Comparison of ENCODE assay signal across 10 mouse cellular contexts in genomic region chr6:36777039-36777438, GRCm38 (mm10). TPM values are rescaled to one million over a fixed set of nuclear protein-coding genes. Genes with fewer than 3 reads are reported as not detected.
DNase-seq lines count a peak whose midpoint lies in the region; ATAC-seq lines count a peak whose summit lies in the region.
"Had no signal": no experiment of that assay in that cellular context is flagged by ENCODE, and none has a peak within 500 bp of the region (broad histone marks: within the 10 kb centered on the region; RNA-seq: fewer than 3 reads in every experiment).

No protein-coding gene starts in this region.

- peaks cover 18% of the 10 kb centered on the region; the same call in 1 of the 2 replicates for H3K27me3 ChIP-seq in forebrain, embryonic 10.5 days (ENCODE audit: poor library complexity, severe bottlenecking)
- H3K27me3 ChIP-seq in forebrain, embryonic 11.5 days (ENCODE audit: control insufficient read depth, insufficient read depth, low read length) = no peaks in the 10 kb centered on the region
- peaks cover 57% of the 10 kb centered on the region for H3K27me3 ChIP-seq in midbrain, embryonic 12.5 days
- peaks cover 63% of the 10 kb centered on the region for H3K27me3 ChIP-seq in midbrain, embryonic 11.5 days (ENCODE audit: control insufficient read depth, insufficient read depth, low read length)
- peaks cover 24% of the 10 kb centered on the region for H3K27me3 ChIP-seq in hindbrain, embryonic 13.5 days
- H3K27me3 ChIP-seq in heart, embryonic 11.5 days (ENCODE audit: control insufficient read depth, insufficient read depth, low read length) = no peaks in the 10 kb centered on the region

- peaks cover 15% of the 10 kb centered on the region for H3K36me3 ChIP-seq in forebrain, embryonic 10.5 days (replicated peaks)
- H3K36me3 ChIP-seq in forebrain, embryonic 11.5 days (ENCODE audit: control insufficient read depth, insufficient read depth, low read length) = no peaks in the 10 kb centered on the region
- 0 out of 2 replicates have a peak, but pooled peaks cover 3% of the 10 kb centered on the region for H3K36me3 ChIP-seq in midbrain, embryonic 12.5 days
- H3K36me3 ChIP-seq in midbrain, embryonic 11.5 days (ENCODE audit: control insufficient read depth, insufficient read depth, low read length) = no peaks in the 10 kb centered on the region; the same call in 1 of the 2 replicates
- peaks cover 7% of the 10 kb centered on the region; the same call in 1 of the 2 replicates for H3K36me3 ChIP-seq in hindbrain, embryonic 13.5 days
- no peaks in the 10 kb centered on the region for H3K36me3 ChIP-seq in heart, embryonic 11.5 days (ENCODE audit: control insufficient read depth, insufficient read depth, low read length)

- no peak for DNase-seq in forebrain, embryonic 10.5 days (ENCODE audit: extremely low spot score, low spot score)
- no peak for DNase-seq in forebrain, embryonic 11.5 days (ENCODE audit: low spot score)
- DNase-seq in midbrain, embryonic 11.5 days (ENCODE audit: low spot score, missing footprints) = no peak
- peak; percentile 84 for DNase-seq in telencephalon, adult 2 months (ENCODE audit: low read depth, low spot score)
- no peak for DNase-seq in cerebellum, postnatal 36 days
- DNase-seq: adrenal gland, postnatal 25 days had no signal

- H3K9me3 ChIP-seq in forebrain, embryonic 10.5 days = no peaks in the 10 kb centered on the region
- no peaks in the 10 kb centered on the region for H3K9me3 ChIP-seq in forebrain, embryonic 11.5 days (ENCODE audit: control insufficient read depth, low read length)
- H3K9me3 ChIP-seq in midbrain, embryonic 12.5 days = no peaks in the 10 kb centered on the region
- no peaks in the 10 kb centered on the region for H3K9me3 ChIP-seq in midbrain, embryonic 11.5 days (ENCODE audit: control insufficient read depth, low read length)
- no peaks in the 10 kb centered on the region for H3K9me3 ChIP-seq in hindbrain, embryonic 13.5 days
- H3K9me3 ChIP-seq in heart, embryonic 11.5 days (replicated peaks; ENCODE audit: control insufficient read depth, low read length) = no peaks in the 10 kb centered on the region

- no peak overlapping the region for H3K9ac ChIP-seq in forebrain, embryonic 11.5 days (ENCODE audit: low read length)
- H3K9ac ChIP-seq in midbrain, embryonic 12.5 days (replicated peaks) = no peak overlapping the region
- no peak overlapping the region for H3K9ac ChIP-seq in midbrain, embryonic 11.5 days (ENCODE audit: low read length)
- no peak overlapping the region for H3K9ac ChIP-seq in hindbrain, embryonic 13.5 days
- H3K9ac ChIP-seq in heart, embryonic 11.5 days (ENCODE audit: low read depth, low read length) = no peak overlapping the region
- H3K9ac ChIP-seq: liver, embryonic 14.5 days had no signal

- H3K4me1 ChIP-seq in forebrain, embryonic 10.5 days = peaks cover 72% of the 10 kb centered on the region
- peaks cover 17% of the 10 kb centered on the region; the same call in 1 of the 2 replicates for H3K4me1 ChIP-seq in forebrain, embryonic 11.5 days (replicated peaks; ENCODE audit: control insufficient read depth, insufficient read depth, low read length)
- peaks cover 49% of the 10 kb centered on the region for H3K4me1 ChIP-seq in midbrain, embryonic 12.5 days
- H3K4me1 ChIP-seq in midbrain, embryonic 11.5 days (ENCODE audit: control insufficient read depth, insufficient read depth, low read length) = peaks cover 30% of the 10 kb centered on the region
- peaks cover 63% of the 10 kb centered on the region for H3K4me1 ChIP-seq in hindbrain, embryonic 13.5 days (replicated peaks)
- H3K4me1 ChIP-seq in heart, embryonic 11.5 days (ENCODE audit: control insufficient read depth, insufficient read depth, low read length) = peaks cover 2% of the 10 kb centered on the region; the same call in 1 of the 2 replicates

- no peak for ATAC-seq in forebrain, embryonic 11.5 days (replicated peaks; ENCODE audit: low FRiP score)
- ATAC-seq in midbrain, embryonic 12.5 days (ENCODE audit: low FRiP score, low read depth) = no peak
- ATAC-seq in midbrain, embryonic 11.5 days (ENCODE audit: low FRiP score) = no peak
- no peak for ATAC-seq in hindbrain, embryonic 13.5 days (ENCODE audit: low FRiP score)
- no peak for ATAC-seq in heart, embryonic 11.5 days (replicated peaks; ENCODE audit: insufficient number of reproducible peaks, low FRiP score, low TSS enrichment)

- no peak overlapping the region for H3K4me3 ChIP-seq in forebrain, embryonic 10.5 days
- H3K4me3 ChIP-seq in forebrain, embryonic 11.5 days (ENCODE audit: low read depth, low read length) = no peak overlapping the region
- H3K4me3 ChIP-seq in midbrain, embryonic 12.5 days = no peak overlapping the region
- no peak overlapping the region for H3K4me3 ChIP-seq in midbrain, embryonic 11.5 days (ENCODE audit: low read depth, low read length)
- H3K4me3 ChIP-seq in hindbrain, embryonic 13.5 days = no peak overlapping the region
- no peak overlapping the region for H3K4me3 ChIP-seq in heart, embryonic 11.5 days (ENCODE audit: low read depth, low read length)

- 66% methylated on average over 2 of the region's 2 CpGs for WGBS in forebrain, embryonic 10.5 days
- 63% methylated on average over 2 of the region's 2 CpGs for WGBS in forebrain, embryonic 11.5 days
- 43% methylated on average over 2 of the region's 2 CpGs for WGBS in midbrain, embryonic 12.5 days
- WGBS in midbrain, embryonic 11.5 days = 45% methylated on average over 2 of the region's 2 CpGs
- WGBS in hindbrain, embryonic 13.5 days = 22% methylated on average over 2 of the region's 2 CpGs
- 43% methylated on average over 2 of the region's 2 CpGs for WGBS in heart, embryonic 11.5 days (ENCODE audit: insufficient replicate concordance)

- no peak overlapping the region for H3K4me2 ChIP-seq in forebrain, embryonic 11.5 days (ENCODE audit: low read depth, low read length, severe bottlenecking)
- H3K4me2 ChIP-seq in midbrain, embryonic 12.5 days (replicated peaks) = no peak overlapping the region
- no peak overlapping the region for H3K4me2 ChIP-seq in midbrain, embryonic 11.5 days
- no peak overlapping the region for H3K4me2 ChIP-seq in hindbrain, embryonic 13.5 days
- no peak overlapping the region for H3K4me2 ChIP-seq in heart, embryonic 11.5 days

- peak overlapping the region; percentile 76; the same call in 1 of the 2 replicates for H3K27ac ChIP-seq in forebrain, embryonic 10.5 days
- H3K27ac ChIP-seq in forebrain, embryonic 11.5 days (ENCODE audit: low read depth, low read length) = no peak overlapping the region; the same call in 1 of the 2 replicates
- 0 out of 2 replicates have a peak overlapping the region, but pooled peaks have one; percentile 17 for H3K27ac ChIP-seq in midbrain, embryonic 12.5 days (replicated peaks)
- no peak overlapping the region for H3K27ac ChIP-seq in midbrain, embryonic 11.5 days (ENCODE audit: low read depth, low read length)
- H3K27ac ChIP-seq in hindbrain, embryonic 13.5 days = peak overlapping the region; percentile 70
- no peak overlapping the region for H3K27ac ChIP-seq in heart, embryonic 11.5 days (ENCODE audit: low read depth, low read length)
- H3K27ac ChIP-seq: liver, embryonic 14.5 days had no signal

RNA-seq across cellular contexts. Expression of gene Ptn, which starts 33.0 kb away (rescaled TPM):
- polyA plus RNA-seq in forebrain, embryonic 10.5 days (2016; fragmentation: Nextera tagmentation; extraction: Ambion mirVana) = 142 and 150 TPM in 2 replicates
- polyA plus RNA-seq in forebrain, embryonic 11.5 days (2014; fragmentation: Nextera tagmentation; extraction: Ambion mirVana) = 188 and 192 TPM in 2 replicates
- 317 and 363 TPM in 2 replicates for polyA plus RNA-seq in midbrain, embryonic 12.5 days (2016; fragmentation: Nextera tagmentation; extraction: Ambion mirVana)
- polyA plus RNA-seq in midbrain, embryonic 11.5 days (2014; fragmentation: Nextera tagmentation; extraction: Ambion mirVana) = 243 and 244 TPM in 2 replicates
- polyA plus RNA-seq in hindbrain, embryonic 13.5 days (2015; fragmentation: Nextera tagmentation; extraction: Ambion mirVana) = 566 and 774 TPM in 2 replicates
- polyA plus RNA-seq in heart, embryonic 11.5 days (2014; fragmentation: Nextera tagmentation; extraction: Ambion mirVana) = 297 and 314 TPM in 2 replicates

Comparison
In these comparisons a context has a peak if more than half of its experiments do, and no peak if none do; other contexts are left out.
1. H3K27ac ChIP-seq: peak in forebrain, embryonic 10.5 days (single experiment), midbrain, embryonic 12.5 days (single experiment) and hindbrain, embryonic 13.5 days (single experiment); none in forebrain, embryonic 11.5 days (single experiment), midbrain, embryonic 11.5 days (single experiment) and heart, embryonic 11.5 days (single experiment).